Mouse (Mus musculus) erythroblast, embryonic 14.5 days (primary cell): ENCODE measurements around the gene Mlf1.

ENCODE experiments used
- GATA1 ChIP-seq: IDR thresholded peaks from 2 replicates; pipeline ENCODE4 v1.6.1; 2012; ENCODE audit warnings: low read length, inconsistent platforms, mixed read lengths
- TAL1 ChIP-seq: IDR thresholded peaks from 3 replicates; pipeline ENCODE4 v1.6.1; 2012; ENCODE audit warnings: low read length, inconsistent platforms, mixed read lengths

GRCm38 (mm10) chr3:67339558-67339957 lies 34.3 kb upstream of the Mlf1 start:
- no peak for TF ChIP-seq GATA1
- TF ChIP-seq TAL1: no peak
